Mouse (Mus musculus) neural tube, embryonic 13.5 days (tissue): ENCODE results near the gene Tpp1. TPM values are rescaled to one million over a fixed set of nuclear protein-coding genes. Genes with fewer than 3 reads are reported as not detected.

Experiments
- ATAC-seq: fragments of 200-750 bp; cut with Nextera tagmentation; 2 replicates; pipeline ENCODE4 v1.8.0; 2017; ENCODE audit warnings: low read depth, mild to moderate bottlenecking, moderate TSS enrichment, moderate library complexity
- H3K27ac ChIP-seq: fragments of 300-500 bp; sonication (generic); replicated peaks from 2 replicates; pipeline ENCODE4 v1.5.1; 2015; ENCODE audit warnings: moderate library complexity, mild to moderate bottlenecking, inconsistent platforms
- H3K27me3 ChIP-seq: fragments of 300-500 bp; sonication (generic); 2 replicates; pipeline ENCODE4 v1.6.1; 2015; ENCODE audit warnings: mild to moderate bottlenecking, inconsistent platforms
- H3K36me3 ChIP-seq: fragments of 300-500 bp; sonication (generic); 2 replicates; pipeline ENCODE4 v1.6.1; 2015; ENCODE audit warnings: mild to moderate bottlenecking, inconsistent platforms
- H3K4me1 ChIP-seq: fragments of 300-500 bp; sonication (generic); replicated peaks from 2 replicates; pipeline ENCODE4 v1.6.1; 2015; ENCODE audit warnings: inconsistent platforms
- H3K4me2 ChIP-seq: fragments of 300-500 bp; sonication (generic); 2 replicates; pipeline ENCODE4 v1.6.1; 2015; ENCODE audit warnings: inconsistent platforms, mild to moderate bottlenecking, moderate library complexity
- H3K4me3 ChIP-seq: fragments of 300-500 bp; sonication (generic); 2 replicates; pipeline ENCODE4 v1.5.1; 2015; ENCODE audit warnings: mild to moderate bottlenecking, inconsistent platforms
- H3K9ac ChIP-seq: fragments of 300-500 bp; sonication (generic); 2 replicates; pipeline ENCODE4 v1.6.1; 2015; ENCODE audit warnings: moderate library complexity, mild to moderate bottlenecking, inconsistent platforms
- H3K9me3 ChIP-seq: fragments of 300-500 bp; sonication (generic); 2 replicates; pipeline ENCODE4 v1.6.1; 2016; ENCODE audit warnings: inconsistent platforms
- WGBS: fragments of 180-500 bp; shearing (Covaris S2); methylation state at CpG from one replicate; pipeline ENCODE4 v1.1.7; 2015; 5-methylcytosine and 5-hydroxymethylcytosine counted together
- polyA plus RNA-seq: library from polyadenylated mRNA; unstranded; fragments of >200 nt; fragmentation: Nextera tagmentation; extraction: Ambion mirVana; gene quantifications from 2 replicates; pipeline ENCODE4 v1.2.1, GENCODE M21; 2015

Tpp1 gene
- polyA plus RNA-seq, 1 experiment from 2014 or later: 49.2 TPM

GRCm38 (mm10) chr7:105777797-105778552, 25.9 kb upstream of the Tpp1 start:
- Histone ChIP-seq H3K4me2 (peak overlapping the region; percentile 41), H3K36me3 (peaks cover 86% of the 10 kb centered on the region), H3K9me3 (no peaks in the 10 kb centered on the region), H3K4me3 (peak overlapping the region; percentile 14), H3K9ac (peak overlapping the region; percentile 51), H3K27ac (peak overlapping the region; percentile 83), H3K27me3 (no peaks in the 10 kb centered on the region), H3K4me1 (peaks cover 87% of the 10 kb centered on the region)
- peak; percentile 45 for ATAC-seq
- WGBS: 55% methylated on average over 13 of the region's 13 CpGs

GRCm38 (mm10) chr7:105777316-105777715, 25.3 kb upstream of the Tpp1 start:
- H3K4me1 ChIP-seq: peaks cover 85% of the 10 kb centered on the region
- peaks cover 86% of the 10 kb centered on the region for H3K36me3 ChIP-seq

GRCm38 (mm10) chr7:105776026-105776425, 24.0 kb upstream of the Tpp1 start:
- no peaks in the 10 kb centered on the region for H3K9me3 ChIP-seq
- peaks cover 90% of the 10 kb centered on the region for H3K4me1 ChIP-seq
- no peak overlapping the region for H3K4me2 ChIP-seq
- peaks cover 86% of the 10 kb centered on the region for H3K36me3 ChIP-seq
- no peak for ATAC-seq
- H3K9ac ChIP-seq: no peak overlapping the region
- no peak overlapping the region for H3K4me3 ChIP-seq
- 92% methylated on average over 2 of the region's 2 CpGs for WGBS
- no peaks in the 10 kb centered on the region for H3K27me3 ChIP-seq
- H3K27ac ChIP-seq: no peak overlapping the region

More at GRCm38 (mm10) chr7:105777316-105777715, 25.3 kb upstream of the Tpp1 start:
- 80% methylated on average over 1 of the region's 1 CpGs for WGBS
- no peak for ATAC-seq
- H3K27me3 ChIP-seq: no peaks in the 10 kb centered on the region
- no peak overlapping the region for H3K4me3 ChIP-seq
- H3K27ac ChIP-seq: no peak overlapping the region
- no peaks in the 10 kb centered on the region for H3K9me3 ChIP-seq
- H3K9ac ChIP-seq: no peak overlapping the region
- peak overlapping the region; percentile 41; the same call in 1 of the 2 replicates for H3K4me2 ChIP-seq

GRCm38 (mm10) chr7:105774661-105775060, 22.6 kb upstream of the Tpp1 start:
- Histone ChIP-seq H3K4me2 (no peak overlapping the region), H3K9me3 (no peaks in the 10 kb centered on the region), H3K4me1 (peaks cover 90% of the 10 kb centered on the region), H3K27me3 (no peaks in the 10 kb centered on the region), H3K4me3 (no peak overlapping the region), H3K36me3 (peaks cover 86% of the 10 kb centered on the region), H3K9ac (no peak overlapping the region), H3K27ac (no peak overlapping the region)
- ATAC-seq: no peak
- 43% methylated on average over 8 of the region's 8 CpGs for WGBS

DNA sequence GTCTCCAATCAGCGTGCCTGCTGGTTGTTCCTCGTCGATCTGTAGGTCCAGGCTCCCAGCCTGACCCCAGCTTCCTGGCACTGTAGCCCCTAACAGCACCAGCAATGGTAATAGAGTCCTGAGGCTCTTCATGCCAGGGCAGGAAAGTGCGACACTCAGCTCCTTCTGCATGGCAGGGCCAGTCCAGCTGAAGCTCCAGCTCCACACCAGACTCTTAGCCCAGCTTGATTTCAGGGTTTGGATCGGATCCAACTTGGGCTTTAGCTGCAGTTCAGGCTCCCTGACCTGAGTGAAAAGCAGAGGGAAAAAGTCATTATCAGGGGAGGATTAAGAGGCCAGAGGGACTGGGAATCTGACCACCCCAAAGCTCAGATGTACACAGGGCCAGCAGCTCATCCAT, 21.0 kb upstream of the Tpp1 start:
- ATAC-seq: no peak
- no peak overlapping the region for H3K4me3 ChIP-seq
- no peaks in the 10 kb centered on the region for H3K9me3 ChIP-seq
- 88% methylated on average over 5 of the region's 5 CpGs for WGBS
- H3K4me1 ChIP-seq: peaks cover 90% of the 10 kb centered on the region
- H3K27me3 ChIP-seq: no peaks in the 10 kb centered on the region
- no peak overlapping the region for H3K27ac ChIP-seq
- no peak overlapping the region for H3K9ac ChIP-seq
- no peak overlapping the region for H3K4me2 ChIP-seq
- H3K36me3 ChIP-seq: peaks cover 84% of the 10 kb centered on the region

GRCm38 (mm10) chr7:105772331-105772730, 20.3 kb upstream of the Tpp1 start:
- no peak for ATAC-seq
- Histone ChIP-seq H3K9me3 (no peaks in the 10 kb centered on the region), H3K9ac (no peak overlapping the region), H3K4me2 (no peak overlapping the region), H3K36me3 (peaks cover 90% of the 10 kb centered on the region), H3K27me3 (no peaks in the 10 kb centered on the region), H3K27ac (no peak overlapping the region), H3K4me1 (peaks cover 90% of the 10 kb centered on the region), H3K4me3 (no peak overlapping the region)
- WGBS: 95% methylated on average over 15 of the region's 15 CpGs

DNA sequence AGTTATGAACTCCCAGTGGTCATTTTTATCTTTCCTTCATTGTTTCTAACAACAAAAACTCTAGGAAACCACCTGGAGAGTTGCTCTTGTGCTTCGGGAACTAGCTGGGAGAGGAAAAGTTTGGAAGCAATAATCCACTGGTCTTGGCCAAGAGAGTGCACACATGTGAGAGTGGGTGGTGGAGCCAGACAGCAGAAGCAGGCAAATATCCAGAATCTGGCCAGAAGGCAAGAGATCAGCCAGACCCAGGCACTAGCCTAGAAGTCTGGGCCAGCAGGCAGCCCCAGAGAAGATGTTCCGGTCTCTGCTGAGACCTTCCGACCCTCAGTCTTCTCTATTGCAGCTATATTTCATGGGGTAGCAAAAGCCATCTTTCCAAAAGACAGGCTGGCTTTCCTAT, 17.9 kb upstream of the Tpp1 start:
- H3K4me1 ChIP-seq: peaks cover 80% of the 10 kb centered on the region
- 81% methylated on average over 3 of the region's 3 CpGs for WGBS
- no peak overlapping the region for H3K27ac ChIP-seq
- no peak overlapping the region for H3K4me3 ChIP-seq
- H3K9me3 ChIP-seq: no peaks in the 10 kb centered on the region
- H3K4me2 ChIP-seq: no peak overlapping the region
- H3K9ac ChIP-seq: no peak overlapping the region
- peaks cover 1% of the 10 kb centered on the region for H3K27me3 ChIP-seq
- ATAC-seq: no peak
- peaks cover 91% of the 10 kb centered on the region for H3K36me3 ChIP-seq

- Histone ChIP-seq H3K4me3 (0 out of 2 replicates have a peak overlapping the region, but pooled peaks have one; percentile 3), H3K4me1 (peaks cover 61% of the 10 kb centered on the region), H3K9me3 (no peaks in the 10 kb centered on the region), H3K27me3 (peaks cover 21% of the 10 kb centered on the region), H3K4me2 (peak overlapping the region; percentile 21), H3K27ac (peak overlapping the region; percentile 59), H3K36me3 (peaks cover 94% of the 10 kb centered on the region), H3K9ac (peak overlapping the region; percentile 23; the same call in 1 of the 2 replicates)
- 14% methylated on average over 6 of the region's 6 CpGs for WGBS
- ATAC-seq: 0 out of 2 replicates have a peak, but pooled peaks have one; percentile 25
Observed at GRCm38 (mm10) chr7:105767729-105768165, 15.7 kb upstream of the Tpp1 start.

- peaks cover 21% of the 10 kb centered on the region for H3K27me3 ChIP-seq
Observed at GRCm38 (mm10) chr7:105764331-105764730, 12.3 kb upstream of the Tpp1 start.

GRCm38 (mm10) chr7:105762517-105763270, 10.7 kb upstream of the Tpp1 start:
- H3K9me3 ChIP-seq: no peaks in the 10 kb centered on the region
- H3K4me3 ChIP-seq: no peak overlapping the region
- H3K4me1 ChIP-seq: peaks cover 17% of the 10 kb centered on the region
- no peak overlapping the region for H3K4me2 ChIP-seq
- 20% methylated on average over 55 of the region's 55 CpGs for WGBS
- H3K9ac ChIP-seq: no peak overlapping the region
- H3K36me3 ChIP-seq: peaks cover 91% of the 10 kb centered on the region
- peaks cover 21% of the 10 kb centered on the region for H3K27me3 ChIP-seq
- ATAC-seq: no peak
- no peak overlapping the region for H3K27ac ChIP-seq

More at GRCm38 (mm10) chr7:105764331-105764730, 12.3 kb upstream of the Tpp1 start:
- Histone ChIP-seq H3K27ac (no peak overlapping the region), H3K9ac (no peak overlapping the region), H3K9me3 (no peaks in the 10 kb centered on the region), H3K4me3 (no peak overlapping the region), H3K4me1 (peaks cover 34% of the 10 kb centered on the region), H3K4me2 (no peak overlapping the region), H3K36me3 (peaks cover 88% of the 10 kb centered on the region)
- 83% methylated on average over 11 of the region's 11 CpGs for WGBS
- ATAC-seq: no peak

DNA sequence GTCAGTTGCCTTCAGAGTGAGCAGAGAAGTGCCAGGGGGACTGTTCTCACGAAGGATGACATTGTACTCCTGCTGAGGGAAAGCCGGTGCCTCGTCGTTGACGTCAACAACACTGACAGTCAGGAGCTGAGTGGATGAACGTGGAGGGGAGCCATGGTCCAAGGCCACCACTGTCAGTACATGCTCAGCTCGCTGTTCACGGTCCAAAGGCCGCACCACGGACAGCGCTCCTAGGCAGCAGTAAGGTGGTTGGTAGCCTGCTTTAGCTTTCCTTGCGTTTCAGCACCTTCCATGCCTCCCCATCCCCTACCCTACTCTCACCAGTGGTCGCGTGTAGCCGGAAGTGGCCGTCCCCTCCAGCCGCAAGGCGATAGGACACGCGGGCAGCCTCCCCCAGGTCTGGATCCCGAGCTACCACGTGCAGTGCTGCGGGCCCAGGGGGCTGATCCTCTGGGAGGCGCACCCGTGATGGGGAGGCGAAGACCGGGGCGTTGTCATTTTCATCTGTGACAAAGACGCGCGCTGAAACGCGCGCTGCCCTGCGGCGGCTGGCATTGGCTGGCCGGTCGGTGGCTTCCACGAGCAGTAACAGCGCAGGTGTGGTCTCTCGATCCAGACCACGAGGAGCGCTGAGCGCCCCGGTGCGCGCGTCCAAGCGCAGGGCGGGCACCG, 9.9 kb upstream of the Tpp1 start:
- H3K4me2 ChIP-seq: no peak overlapping the region
- no peak overlapping the region for H3K27ac ChIP-seq
- no peak overlapping the region for H3K9ac ChIP-seq
- no peak overlapping the region for H3K4me3 ChIP-seq
- peaks cover 21% of the 10 kb centered on the region for H3K27me3 ChIP-seq
- peaks cover 10% of the 10 kb centered on the region for H3K4me1 ChIP-seq
- H3K9me3 ChIP-seq: no peaks in the 10 kb centered on the region
- WGBS: 17% methylated on average over 51 of the region's 51 CpGs
- no peak for ATAC-seq
- H3K36me3 ChIP-seq: peaks cover 92% of the 10 kb centered on the region

DNA sequence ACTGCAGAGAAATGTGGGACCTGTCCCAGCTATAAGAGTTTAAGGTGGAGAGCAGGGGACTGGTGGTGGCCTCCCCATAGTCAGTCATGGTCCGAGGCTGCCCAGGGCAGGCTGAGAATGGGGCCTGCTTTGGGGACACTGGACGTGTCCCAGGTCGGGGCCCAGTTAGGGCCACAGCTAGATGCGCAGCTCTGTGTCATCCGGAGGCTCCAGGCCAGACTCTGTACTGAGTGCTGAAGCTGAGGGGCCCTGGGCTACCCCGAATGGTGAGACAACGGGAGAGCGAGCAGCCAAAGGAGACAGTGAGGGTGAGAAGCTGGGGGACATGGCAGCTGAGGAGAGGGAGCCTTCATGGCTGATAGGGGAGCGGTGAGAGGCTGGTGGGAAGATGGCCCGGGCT, 1.2 kb upstream of the Tpp1 start:
- Histone ChIP-seq H3K9me3 (no peaks in the 10 kb centered on the region), H3K27ac (no peak overlapping the region), H3K4me3 (no peak overlapping the region), H3K36me3 (peaks cover 69% of the 10 kb centered on the region), H3K4me2 (no peak overlapping the region), H3K9ac (no peak overlapping the region), H3K4me1 (peaks cover 24% of the 10 kb centered on the region), H3K27me3 (no peaks in the 10 kb centered on the region)
- no peak for ATAC-seq
- 97% methylated on average over 10 of the region's 10 CpGs for WGBS
